Mouse (Mus musculus) yolk sac, embryonic 10.5 days (tissue): ENCODE results near the gene Tomm7.
"Not testable (repeated sequence)": the region's sequence is repeated elsewhere in the genome, so short reads cannot be mapped to it uniquely, and the experiment has no call there.

ENCODE experiments used
- DNase-seq: peaks from one replicate; pipeline ENCODE4 v3.0.0-alpha.2; 2017; ENCODE audit warnings: low spot score

The Tomm7 gene

DNA sequence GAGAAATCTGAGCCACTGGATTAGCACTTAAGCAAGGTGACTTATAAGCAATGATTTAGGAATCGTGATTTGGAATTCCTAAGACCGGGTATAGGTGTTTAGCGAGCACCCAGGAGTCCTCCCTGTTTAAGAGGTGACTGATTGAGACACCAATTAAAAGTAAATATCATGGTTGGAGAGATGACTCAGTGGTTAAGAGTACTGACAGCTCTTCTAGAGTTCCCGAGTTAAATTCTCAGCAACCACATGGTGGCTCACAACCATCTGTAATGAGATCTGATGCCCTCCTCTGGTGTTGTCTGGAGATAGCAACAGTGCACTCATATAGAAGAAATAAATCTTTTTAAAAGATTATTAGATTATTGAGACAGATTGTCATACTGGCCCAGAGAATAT is 7.2 kb upstream of the Tomm7 start:
- DNase-seq: peak; percentile 35

DNA sequence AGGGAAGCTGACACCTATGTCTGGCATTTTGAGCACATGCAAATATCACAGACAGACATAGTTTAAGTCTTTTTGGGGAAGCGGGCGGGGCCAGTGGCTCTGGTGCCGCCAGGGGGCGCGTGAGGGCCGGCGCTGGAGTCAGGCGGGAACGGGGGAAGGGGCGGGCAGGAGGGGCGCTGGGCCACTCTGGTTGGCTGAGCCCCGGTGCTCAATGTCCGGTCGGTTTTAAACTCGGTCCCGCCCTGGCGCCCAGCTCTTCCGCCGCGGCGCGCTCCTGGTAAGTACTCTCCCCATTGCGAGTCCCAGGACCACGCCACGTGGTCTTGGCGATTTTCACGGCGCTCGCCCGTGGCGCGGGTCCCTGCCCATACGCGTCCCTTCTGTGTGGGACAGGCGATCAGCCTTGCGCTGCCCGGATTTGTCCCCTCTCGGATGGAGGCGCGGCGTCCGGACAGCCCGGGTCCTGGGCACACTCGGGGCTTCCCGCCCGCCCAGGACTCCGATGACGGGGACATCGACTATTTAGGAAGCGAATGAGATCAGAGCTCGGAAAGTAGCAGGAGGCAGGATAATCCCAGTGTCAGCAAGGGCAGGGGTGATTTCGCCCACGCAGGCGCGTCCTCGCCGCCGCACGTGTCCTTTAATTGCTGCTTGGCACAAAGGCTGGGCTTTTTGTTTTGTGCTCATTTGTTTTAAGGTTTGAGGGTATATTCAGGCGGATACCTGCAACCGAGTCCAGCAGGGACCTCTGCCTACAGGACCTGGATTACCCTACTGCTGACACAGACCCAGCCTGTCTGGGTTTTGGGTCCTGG is 6.6 kb upstream of the Tomm7 start:
- DNase-seq: peak; percentile 88

DNA sequence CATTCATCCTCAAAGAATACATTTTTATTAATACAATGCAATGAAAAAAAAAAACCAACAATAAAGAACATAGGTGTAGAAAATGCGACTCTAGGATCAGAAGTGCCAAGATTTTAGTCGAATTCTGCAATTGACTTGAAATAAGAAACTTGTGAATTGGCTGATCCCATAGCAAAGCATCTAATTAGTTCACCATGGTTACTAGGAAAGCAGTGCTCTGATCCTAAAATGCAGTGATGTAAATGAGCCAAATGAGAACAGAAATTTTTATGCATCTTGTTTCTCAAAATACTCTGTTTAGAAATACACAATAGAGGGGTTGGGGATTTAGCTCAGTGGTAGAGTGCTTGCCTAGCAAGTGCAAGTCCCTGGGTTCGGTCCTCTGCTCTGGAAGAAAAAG is 1.2 kb upstream of the Tomm7 start:
- DNase-seq: no peak

DNA sequence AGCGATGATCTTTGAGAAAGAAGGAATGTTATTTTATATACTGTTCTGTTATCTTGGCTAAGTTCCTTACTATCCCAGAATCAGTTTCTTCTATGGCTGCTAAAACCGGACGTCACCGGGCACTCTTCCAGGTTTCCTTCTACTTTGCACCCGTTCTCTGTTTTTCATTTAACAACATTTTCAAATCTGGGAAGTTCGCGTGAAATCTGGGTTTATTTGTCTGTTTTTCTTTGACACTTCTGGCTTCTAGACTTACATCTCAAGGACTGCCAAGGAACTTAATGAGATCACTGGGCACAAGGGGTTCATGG is 525 bp upstream of the Tomm7 start:
- no peak for DNase-seq

DNA sequence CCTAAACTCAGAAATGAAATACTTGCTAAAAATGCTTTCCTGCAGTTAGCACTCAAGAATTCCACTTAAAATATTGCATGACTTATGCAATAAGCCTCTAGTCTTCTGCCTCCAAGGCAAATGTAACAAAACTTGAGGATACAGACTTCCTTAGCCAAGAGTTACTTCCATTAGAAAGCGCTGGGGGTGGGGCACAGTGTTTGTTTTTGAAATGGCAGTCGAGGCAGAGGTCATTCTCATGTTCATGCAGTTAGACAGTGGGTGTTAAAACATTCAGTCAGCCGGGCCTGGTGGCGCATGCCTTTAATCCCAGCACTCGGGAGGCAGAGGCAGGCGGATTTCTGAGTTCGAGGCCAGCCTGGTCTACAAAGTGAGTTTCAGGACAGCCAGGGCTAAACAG is 5.8 kb downstream of the Tomm7 start:
- no peak for DNase-seq

DNA sequence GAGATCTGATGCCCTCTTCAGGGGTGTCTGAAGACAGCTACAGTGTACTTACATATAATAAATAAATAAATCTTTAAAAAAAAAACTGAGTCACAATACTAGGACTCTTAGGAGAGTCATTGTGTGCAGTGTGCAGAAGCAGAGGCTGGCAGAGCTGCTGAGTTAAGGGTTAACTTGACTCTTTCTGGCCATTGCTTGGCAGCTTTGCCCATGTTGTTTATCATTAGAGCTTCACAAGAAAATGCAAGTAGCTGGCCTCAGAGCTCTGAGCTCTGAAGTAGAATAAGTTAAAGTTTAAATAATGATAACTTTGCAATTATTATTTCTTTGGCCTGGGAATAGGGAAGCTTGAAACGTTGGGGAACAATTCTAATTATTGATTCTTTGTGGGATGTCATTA is 8.3 kb downstream of the Tomm7 start:
- DNase-seq: not testable (repeated sequence)

DNA sequence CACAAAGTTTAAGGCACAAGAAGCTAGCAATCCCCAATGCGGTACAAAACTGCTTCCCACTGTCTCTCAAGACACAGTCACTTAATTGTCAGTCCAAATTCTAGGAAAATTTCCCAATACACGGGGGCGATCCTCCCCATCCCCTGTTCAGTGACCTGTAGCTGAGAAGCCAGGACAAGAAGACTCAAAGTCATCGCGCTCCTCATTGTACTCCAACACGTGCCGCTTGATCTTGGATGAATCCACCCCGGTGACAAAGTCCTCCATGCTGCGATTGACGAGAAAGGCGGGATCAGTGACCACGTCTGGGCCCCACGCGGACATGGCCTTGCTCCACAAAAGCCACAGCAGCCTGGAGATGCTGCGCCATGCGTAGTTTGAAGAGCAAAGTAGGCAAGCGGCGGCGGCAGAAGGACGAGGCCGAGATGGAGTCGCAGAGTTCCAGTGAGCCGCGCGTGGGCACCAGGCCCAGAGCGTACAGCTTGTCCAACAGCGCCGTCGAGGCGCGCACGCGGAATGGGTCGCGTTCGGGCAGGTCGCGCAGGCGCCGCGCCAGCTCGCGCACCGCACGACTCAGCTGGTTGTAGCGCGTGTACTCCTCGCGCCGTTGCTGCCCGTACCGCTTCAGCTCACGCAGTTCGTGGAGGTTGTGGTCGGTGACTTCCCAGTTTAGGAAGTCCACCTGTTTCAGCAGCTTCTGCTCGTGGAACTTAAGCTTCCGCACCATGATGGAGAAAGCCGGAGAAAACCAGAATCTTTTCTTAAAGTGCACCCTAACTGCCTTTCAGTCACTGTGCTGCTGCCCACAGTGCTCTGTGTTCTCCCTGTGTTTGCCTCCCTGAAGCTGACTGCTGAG is 12.8 kb downstream of the Tomm7 start:
- DNase-seq: no peak

DNA sequence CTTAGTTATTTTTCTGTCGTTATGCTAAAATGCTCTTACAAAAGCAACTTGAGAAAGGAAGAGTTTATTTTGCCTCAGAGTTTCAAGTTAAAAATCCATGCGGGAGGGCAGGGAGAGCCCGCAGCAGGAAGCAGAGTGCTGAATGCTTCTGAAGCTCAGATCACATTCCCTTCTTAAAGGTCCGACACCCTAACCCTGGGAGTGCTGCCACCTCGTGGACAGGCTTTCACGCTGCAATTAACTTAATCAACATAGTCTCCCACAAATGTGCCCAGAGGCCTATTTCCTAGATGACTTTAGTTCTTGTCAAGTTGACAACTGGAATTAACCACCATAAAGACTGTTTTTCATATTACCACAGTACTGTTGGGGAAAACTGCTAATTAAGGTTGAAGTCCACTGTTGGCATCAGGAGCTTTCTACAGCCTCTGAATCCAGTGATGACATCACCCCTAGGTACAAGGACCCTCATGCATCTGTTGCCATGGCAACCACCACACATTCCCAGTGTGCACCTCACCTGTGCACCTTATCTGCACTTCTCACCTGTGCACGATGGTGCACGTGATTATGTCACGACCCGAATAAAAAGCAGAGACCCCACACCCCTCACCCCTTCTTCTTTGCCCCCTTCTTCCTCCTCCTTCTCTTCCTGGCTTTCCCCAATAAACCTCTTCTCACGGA is 17.5 kb downstream of the Tomm7 start:
- DNase-seq: peak; percentile 38

DNA sequence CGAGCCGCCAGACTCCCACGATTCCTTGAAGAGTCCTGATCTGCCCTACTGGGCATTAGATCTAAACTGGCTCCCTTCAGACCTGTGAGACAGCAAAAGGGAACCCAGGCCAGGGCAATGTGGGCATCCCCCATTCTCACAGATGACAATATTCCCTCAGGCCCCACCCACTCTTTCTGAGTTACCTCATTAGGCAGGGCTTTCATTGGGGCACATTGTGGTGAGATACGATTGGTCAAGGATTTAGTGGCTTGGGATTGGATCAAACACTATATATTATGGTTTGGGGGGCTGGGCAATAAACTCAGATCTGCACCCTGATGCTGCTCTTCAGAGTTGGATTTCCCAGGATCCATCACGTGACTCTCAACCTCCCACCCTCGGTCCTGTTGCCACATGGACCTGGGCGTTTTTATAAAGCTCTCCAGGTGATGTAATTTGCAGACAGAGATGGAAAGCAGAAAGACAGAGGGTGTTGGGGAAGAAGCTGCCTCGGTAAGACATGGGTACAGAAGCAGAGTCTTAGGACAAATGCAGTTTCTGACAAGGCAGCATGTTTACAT is 19.7 kb downstream of the Tomm7 start:
- DNase-seq: no peak

DNA sequence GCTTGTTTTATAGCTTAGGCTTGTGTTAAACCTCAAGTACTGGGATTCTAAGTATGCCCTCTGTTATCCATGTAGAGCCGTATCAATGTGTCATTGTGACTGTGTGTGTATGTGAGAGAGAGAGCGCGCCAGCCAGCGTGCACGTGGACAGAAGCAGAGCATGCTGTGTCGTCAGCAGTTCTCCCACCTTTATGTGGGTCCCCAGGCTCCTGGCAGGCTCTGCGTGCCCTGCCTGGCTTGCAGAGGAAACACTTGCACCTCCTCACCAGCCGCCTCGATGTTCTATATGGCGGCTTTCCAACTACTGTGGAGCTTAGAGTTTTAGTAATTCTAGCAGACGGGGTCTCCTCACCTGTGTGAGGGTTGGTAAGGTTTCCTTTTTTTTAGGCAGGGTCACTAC is 21.7 kb downstream of the Tomm7 start:
- no peak for DNase-seq

DNA sequence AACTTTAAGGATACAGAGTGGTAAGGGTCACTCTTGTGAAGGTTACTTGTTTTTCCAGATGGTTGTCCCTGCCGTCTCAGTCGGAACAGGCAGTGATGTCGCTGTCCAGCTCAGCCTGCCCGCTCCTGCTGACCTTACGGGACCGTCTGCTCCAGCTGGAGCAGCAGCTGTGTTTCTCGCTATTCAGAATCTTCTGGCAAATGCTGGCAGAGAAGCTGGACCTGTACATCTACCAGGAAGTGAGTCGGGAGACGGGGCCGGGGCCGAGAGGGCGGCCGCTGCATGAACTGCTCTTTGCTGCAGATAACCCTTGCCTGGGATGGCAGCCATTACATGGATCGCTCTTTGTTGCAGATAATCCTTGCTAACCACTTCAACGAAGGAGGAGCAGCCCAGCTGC is 27.3 kb downstream of the Tomm7 start:
- DNase-seq: no peak

DNA sequence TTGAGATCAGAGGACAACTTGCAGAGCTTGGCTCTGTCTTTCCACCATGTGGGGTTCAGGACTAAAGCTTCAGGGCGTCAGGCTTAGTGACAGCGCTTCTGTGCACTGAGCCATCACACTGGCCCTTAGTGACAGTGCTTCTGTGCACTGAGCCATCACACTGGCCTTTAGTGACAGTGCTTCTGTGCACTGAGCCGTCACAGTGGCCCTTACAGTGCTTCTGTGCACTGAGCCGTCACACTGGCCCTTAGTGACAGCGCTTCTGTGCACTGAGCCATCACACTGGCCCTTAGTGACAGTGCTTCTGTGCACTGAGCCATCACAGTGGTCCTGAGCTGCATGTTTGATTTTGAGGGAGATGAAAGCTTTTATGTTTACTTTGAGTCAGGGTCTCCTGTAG is 29.1 kb downstream of the Tomm7 start:
- no peak for DNase-seq

DNA sequence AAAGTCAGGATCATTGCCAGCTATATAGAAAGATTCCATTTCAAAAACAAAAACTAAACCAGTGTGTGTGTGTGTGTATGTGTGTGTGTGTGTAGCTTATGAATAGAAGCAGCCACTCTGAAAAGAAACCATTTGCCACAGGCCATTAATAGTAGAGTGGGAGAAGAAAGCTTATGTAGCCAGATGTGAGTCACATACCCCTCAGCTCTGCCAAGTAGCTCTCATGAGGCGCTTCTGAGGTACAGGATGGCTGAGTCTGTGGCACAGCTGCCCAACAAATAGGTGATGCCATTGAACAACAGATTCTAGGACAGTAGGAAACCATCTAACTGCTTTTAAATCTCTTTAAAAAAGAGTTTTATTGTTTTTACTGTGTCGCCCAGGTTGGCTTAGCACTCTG is 51.2 kb downstream of the Tomm7 start:
- no peak for DNase-seq

DNA sequence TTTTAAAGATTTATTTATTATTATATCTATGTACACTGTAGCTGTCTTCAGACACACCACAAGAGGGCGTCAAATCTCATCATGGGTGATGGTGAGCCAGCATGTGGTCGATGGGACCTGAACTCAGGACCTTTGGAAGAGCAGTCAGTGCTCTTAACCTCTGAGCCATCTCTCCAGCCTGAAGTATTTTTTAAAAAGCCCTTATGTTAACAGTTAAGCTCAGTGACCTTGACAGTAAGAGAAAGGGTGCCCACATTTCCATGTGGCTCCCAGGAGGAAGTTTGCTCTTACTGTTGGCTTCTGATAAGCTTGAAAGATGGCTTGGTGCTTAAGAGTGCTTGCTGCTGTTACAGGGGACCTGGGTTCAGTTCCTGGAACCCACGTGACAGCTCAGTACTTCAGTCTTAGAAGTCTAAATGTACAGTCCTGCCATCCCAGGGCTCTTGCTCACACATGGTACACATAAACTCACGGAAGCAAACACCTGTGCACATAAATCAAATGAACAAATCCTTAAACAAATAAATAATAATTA is 54.8 kb downstream of the Tomm7 start:
- DNase-seq: no peak
